Mouse (Mus musculus): ENCODE results near the gene Gigyf1.

The Gigyf1 gene

DNA sequence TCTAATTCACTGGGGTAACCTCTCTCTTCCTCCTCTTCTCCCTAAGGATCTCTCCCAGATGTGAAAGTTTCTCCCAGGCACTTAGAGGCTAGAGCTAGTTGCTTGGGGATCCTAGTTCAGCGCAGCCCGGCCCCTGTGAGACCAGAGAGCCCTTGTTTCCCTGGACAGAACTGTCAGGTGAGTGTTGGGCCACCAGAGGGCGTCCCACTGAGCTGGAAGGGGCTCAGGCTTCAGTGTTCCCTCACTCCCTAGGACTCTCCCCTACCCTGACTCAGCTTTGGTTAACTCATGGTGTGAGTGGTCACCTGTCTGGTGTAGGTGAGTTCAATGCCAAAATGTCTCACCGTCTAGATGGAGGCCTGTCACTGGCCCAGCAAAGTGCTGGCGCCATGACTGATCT lies at the start of gene Gigyf1:
Gene Gigyf1 (plus strand): TSS at position 113 of the 400 bp plus-strand sequence.
- DNase-seq = peak; percentile 47 to 70

DNA sequence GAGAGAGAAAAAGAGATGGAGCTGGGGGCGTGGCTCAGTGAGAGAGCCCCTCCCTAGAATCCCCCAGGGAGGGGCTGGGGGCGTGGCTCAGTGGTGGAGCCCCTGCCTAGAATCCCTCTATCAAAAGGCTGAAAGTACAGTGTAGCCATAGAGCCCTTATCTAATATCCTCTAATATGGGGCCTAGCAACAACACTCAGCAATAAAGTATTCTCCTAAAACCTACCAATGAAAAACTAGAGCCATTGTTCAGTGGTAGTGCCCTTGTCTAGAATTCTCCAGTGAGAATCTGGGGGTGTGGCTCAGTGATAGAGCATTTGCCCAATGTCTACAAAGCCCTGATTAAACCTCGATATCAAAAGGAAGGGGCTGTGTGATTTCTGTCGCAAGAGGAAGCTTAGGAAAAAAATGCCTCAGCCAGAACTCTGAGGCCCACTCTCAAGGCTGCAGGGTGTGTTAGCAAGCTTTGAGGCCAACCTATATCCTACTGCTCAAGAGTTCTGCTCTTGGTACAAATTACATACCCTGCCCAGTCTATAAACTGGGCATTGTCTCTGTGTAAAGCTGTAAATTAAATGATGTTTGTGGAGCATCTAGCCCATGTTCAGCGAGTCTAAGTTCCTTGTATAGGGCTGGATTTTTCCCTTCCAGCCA lies 46.0 kb upstream of the Gigyf1 start:
- DNase-seq = no peak

DNA sequence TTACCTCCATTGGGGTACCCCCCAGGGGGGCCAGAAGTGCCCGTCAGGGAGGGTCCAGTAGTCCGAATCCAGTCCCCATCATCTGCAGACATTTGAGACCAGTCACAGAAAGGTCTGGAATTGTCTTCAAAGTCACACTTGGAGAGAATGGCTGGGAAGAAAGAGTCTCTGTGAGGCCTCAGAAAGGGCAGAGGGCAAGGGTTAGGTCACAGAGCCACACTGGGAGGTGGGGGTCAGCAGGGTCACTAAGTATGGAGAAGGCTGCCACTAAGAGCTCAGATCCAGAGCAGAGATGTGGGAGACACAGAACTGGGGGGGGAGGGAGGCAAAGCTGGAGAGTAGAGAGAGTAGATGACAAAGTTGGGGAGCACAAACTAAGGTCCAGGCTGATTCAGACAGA lies 44.0 kb upstream of the Gigyf1 start:
- DNase-seq = no peak

DNA sequence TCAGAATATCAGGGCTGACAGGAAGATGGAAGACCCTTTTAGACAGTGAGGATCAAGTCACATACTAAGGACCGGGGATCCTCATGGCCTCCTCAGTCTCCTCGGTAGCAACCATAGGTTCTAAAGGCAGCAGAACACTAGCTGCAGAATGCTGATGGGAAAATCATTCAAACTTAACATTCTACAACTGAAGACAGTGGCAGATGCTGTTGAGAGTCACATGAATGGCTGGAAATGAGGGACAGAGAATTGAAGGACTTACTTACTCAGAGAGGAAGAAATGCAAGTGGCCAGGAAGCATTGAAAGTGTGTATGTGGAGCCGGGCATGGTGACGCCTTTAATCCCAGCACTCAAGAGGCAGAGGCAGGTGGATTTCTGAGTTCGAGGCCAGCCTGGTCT lies 41.4 kb upstream of the Gigyf1 start, which contains the start of gene Zan:
Gene Zan (minus strand): TSS at position 101 of the 400 bp plus-strand sequence.
- DNase-seq = no peak

DNA sequence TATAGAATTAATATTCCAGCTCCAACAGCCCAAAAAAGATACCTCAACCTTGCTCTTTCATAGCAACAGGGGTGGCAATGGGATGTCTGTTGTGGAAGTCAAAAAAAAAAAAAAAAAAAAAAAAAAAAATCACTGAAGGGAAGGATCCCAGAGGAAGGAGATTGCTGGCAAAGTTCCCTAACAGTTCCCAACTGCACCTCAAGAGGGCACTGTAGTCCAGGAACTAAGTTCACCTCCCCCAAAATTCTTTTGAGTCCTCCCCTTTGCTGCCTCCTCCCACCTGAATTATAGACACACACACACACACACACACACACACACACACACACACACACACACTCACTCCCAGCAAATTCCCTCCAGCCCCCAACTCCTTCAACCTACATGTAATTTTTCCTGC lies 37.2 kb upstream of the Gigyf1 start:
- DNase-seq = peak; percentile 86 to 91

DNA sequence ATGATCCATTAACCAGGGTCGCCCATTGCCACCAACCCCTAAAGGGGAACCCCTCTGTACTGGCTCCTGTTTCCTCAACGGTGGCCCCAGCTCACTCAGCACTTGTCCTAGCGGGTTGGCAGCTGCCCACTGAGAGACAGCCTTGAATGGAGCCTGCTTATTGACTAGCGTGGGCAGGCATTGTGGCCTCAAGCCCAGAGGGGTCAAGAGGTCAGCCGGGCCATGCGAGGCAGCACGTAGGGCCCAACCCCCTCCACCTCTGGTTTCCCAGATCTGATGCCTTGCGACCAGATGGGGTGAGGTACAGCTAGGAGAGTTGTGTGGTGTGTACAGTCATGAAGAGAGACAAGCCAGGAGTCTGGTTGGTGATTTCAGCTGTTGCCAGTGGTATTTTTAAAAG lies 36.5 kb upstream of the Gigyf1 start:
- DNase-seq = peak in 1 of 2 experiments; percentile 21

DNA sequence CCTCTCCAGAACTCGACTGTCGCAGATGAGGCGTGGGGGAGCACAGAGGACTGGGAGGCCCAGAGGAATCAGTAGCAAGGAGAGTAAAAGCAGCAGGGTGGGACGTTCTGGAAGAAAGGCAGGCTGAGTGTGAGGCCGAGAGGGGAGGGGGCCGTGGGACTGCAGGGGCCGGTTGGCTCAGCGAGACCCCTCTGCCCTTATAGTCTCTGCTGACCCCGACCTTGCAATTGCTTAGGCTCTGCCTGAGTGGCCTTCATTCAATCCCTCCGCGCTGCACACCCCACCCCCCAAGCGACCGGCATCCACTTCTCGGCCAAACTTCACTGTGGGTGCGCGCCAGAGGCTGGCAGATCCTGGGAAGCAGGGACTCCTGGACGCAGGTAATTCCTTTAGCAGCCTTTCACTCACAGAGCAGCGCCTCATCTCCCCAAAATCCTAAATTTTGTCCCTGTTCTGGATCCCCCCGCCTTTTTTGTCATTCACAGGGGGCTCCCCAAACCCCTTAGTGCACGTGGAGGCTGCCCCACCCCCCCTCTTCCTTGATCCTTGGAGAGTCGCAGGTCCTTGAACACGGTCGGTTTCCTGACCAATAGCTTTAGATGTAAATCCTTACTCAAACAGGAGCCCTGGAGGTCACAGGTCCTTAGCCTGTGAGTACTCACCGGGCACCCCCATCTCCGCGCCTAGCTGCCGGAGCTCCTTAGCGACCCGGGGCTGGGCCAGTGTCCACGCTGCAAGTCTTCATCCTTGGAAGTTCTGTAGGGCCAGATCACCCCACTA lies 33.1 kb upstream of the Gigyf1 start:
- DNase-seq = no peak

DNA sequence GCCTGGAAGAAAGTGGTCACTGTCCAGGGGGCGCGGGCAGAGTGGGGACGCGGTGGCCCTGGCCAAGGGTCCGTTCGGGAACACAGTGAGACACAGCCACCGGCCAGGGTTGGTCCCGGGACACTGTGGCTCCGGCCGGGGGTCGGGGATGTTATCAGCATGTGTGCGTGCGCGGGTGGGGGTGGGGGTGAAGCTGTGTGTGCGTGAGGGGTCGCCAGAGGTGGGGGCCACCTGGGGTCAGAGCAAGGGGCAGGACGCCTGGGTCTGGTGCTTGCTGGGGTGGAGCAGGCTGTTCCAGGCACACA lies 32.5 kb upstream of the Gigyf1 start:
- DNase-seq = no peak

DNA sequence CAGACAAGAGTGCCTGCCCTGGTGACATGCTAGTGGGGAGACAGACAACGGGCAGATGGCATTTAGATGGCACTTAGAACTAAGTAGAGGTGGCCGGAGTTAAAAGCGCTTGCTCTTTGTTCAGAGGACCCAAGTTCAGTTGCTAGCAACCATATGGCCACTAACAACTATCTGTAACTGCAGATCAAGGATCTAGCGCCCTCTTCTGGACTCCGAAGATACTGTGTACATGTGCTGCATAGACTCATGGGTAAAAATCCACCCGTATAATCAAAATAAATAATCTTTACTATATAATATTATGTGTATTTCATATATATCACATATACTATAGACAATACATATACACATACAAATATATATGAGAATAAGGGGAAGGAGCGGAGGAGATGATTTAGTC lies 30.7 kb upstream of the Gigyf1 start:
- DNase-seq = no peak

DNA sequence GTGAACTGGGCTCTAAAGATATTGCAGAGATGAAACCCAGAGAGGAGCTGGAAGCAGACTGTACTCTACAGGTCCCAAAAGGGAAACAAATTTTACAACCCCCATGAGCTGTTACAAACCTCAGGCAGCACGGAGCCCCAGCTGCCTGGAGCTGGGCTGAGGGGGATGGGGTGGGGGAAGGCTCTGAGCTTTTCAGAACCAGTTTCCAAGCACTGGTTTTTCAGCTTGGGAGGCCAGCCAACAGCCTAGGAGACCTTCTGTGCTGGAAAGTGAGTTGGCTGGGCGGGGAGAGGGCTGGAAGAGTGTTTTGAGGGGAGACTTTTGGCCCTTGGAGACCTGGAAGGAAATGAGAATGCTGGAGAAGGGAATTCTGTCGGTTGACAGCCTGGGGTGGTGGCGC lies 26.8 kb upstream of the Gigyf1 start:
- peak in 1 of 2 experiments; percentile 30 for DNase-seq

DNA sequence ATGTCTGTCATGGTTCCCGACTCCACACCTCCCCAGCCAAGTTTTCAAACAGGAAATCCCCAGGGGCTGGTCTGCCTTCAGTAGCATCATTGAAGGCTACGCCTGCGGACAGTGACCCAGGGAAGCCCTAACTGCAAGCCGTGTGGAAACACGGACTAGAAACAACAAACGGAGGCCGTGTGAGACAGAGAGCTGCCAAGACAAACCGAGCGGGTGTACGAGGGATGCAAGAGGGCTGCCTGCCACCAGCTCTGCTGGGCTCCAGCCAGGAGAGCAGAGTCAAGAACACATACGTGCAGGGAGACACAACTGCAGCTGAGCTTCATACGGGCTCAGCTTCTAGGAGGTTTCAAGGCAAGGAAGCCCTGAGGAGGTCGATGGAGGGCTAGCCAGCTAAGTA lies 24.5 kb upstream of the Gigyf1 start:
- no peak for DNase-seq

DNA sequence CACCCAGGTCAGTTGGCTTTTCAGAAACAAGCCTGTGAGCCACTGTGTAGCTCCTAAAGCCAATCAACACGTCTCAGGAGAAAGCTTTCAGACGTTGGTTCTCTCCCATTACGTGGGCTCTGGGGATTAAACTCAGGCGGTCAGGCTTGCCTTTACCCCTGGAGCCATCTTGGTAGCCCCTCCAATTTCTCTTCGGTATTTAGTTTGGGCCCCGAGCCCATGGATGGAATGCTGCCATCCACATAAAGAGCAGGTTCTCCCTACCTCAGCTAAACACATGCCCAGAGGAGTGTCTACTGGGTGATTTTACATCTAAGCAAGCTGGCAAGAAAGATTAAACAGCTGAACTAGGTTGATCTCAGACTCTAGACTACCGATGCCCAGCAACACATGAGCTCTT lies 18.2 kb upstream of the Gigyf1 start:
- no peak for DNase-seq

DNA sequence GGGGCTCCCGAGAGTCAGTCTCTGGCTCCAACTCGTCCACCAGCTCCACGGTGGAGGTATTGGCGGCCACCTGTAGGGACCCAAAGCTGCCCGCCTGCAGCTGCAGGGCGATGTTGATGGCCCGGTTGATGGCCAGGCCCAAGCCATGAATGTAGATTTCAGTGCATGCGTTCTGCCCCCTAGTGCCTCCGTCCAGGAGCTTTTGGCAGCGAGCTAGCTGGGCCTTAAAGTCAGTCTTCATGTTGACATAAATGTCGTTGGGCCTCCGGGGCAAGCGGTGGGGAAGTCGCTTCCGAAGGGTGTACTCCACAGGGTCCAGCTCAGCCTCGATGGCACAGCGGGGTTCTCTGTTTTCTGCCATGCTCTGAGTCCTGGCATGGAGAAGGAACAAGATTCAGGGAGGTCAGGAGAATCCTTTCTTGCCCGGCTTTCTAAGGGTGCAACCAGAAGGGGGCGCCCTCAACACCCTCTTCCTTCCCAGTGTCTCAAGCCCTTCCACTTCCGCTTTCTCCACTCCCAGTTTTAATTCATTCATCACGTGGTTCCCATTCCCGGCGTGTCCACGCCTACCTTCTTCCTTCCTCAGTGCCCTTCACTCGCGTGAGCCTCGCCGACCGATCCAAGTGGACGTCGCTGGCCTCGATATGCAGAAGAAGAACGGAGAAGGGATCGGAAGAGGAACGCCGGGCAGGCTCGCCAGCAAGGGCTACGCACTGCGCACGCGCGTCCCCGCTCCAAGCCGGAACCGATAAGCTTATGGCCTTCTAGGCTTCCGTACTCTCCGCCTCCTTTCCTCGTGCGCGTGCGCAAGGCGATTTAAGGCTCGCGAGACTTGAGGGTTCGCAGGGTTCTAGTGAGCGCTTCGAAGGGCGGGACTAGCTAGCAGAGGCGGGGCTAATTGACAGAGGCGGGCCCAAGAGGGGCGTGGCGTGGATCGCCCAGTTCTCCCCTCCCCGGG lies 16.4 kb upstream of the Gigyf1 start, which contains the start of gene Pop7:
Gene Pop7 (minus strand): TSS at position 810 of the 958 bp plus-strand sequence.
- peak; percentile 99 to 100 for DNase-seq

DNA sequence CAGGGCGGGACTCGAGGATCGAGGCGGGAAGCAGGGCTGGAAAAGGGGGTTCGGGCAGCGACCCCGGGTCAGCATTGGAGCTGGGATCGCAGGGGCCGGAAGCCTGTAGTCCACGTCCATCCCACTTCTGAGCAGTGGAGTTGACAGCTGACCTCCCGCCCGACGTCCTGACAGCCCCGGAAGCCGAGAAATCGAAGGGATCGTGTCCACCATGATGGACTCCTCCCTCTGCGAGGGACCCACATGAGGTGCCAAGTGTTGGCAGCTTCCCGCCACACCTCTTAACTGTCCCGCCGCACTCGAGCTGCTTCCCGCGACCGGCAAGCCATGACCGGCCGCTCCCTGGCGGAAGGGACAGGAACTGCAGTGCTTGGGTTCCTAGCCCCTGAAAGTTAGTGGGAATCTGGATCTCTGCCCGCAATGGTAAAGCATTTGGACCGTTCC lies 15.7 kb upstream of the Gigyf1 start:
- peak in 1 of 2 experiments; percentile 92 for DNase-seq

DNA sequence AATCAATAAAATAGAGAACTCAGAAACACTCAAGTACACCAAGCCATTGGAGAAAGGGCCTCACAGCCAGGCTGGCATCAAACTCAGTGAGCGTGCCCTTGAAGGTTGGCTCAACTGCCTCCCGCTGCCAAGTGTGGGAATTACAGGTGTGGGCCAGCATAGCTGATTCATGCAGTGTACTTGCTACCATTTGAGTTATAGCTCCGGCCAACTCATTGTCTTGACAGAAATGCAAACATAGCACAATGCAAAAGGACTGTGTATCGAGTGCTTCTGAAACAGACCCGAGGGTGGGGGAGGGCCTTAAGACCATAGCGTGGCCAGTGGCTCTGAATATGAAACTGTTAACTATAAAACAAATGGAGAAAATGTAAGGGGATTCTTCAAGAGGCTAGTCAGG lies 14.3 kb upstream of the Gigyf1 start:
- no peak for DNase-seq

DNA sequence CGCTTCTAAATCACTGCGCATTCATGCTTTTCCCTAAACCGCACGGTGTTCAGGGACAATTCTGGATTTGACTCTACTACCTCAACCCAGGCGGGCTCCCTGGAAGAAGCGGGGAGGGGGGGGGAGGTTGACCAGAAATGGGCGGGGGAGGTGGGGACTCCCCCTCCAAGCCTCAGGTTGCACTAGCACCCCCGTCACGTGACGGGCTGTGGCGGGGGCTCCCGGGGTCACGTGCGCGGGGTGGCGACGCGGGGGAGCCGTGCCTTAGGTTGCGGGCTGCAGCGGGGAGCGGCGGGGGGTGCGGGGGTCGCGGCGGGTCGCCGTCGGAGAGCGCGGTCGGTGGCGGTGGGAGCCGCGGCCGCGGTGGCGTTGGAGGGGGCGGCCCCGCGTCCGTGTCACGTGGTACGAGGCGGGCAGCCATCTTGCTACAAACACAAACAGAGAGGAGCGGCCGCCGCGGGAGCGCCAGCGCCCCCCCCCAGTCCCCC lies 8.3 kb upstream of the Gigyf1 start:
- DNase-seq = peak; percentile 89 to 92

DNA sequence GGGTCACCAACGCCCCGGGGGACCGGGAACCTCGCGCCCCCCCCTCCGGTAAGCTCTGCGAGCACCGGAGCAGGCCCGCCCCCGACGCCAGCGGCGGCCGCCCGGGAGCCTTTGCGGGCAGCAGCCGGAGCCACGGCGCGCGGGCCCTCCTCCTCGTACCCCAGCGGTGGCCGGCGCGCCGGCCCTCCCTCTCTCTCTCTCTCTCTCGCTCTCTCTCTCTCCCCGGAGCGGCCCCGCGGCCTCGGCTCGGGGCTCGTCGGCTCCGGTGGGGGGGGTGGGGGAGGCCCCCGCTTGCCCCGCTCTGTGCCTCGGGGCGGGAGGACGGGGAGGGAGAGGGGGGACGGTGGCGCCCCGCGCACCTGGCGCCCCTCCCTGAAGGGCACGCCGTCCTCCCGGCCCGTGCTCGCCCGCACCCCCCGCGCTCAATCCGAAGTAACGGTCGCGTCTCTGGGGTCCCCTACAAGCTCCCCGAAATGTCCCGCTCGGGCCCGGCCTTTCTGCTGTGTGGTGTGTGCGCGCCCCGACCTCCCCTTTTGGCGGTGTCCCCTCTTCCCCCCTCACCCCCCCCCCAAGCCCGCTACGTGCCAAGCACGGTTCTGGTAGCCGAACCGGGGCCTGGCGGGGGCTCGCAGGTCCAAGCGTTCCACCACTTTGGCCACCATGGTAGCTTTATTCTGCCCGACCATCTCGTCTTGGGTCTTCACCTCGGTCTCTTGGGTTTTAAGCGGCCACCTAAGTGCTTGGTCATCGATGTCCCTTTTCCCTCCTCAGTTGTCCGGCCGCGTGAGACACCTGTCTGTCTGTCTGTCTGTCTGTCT lies 7.6 kb upstream of the Gigyf1 start:
- DNase-seq = peak; percentile 48 to 58

DNA sequence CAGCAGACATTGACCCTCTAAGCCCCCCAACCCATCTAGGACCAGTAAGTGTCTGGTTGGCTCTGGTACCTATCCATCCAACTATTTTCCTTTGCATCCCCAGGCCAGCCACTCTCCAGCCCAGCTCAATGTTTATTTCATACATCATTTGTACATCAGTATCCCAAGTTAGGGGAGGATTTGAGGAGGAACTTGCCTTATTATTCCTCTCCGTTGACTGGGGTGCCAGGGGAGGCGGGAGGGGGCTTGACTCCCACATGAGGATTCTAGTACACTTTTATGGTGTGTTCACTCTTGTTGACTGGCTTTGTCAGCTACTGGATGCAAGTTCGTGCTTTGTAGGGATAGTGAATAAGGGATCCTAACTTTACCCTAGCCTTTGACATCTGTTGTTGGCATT lies 6.6 kb upstream of the Gigyf1 start:
- DNase-seq = no peak

DNA sequence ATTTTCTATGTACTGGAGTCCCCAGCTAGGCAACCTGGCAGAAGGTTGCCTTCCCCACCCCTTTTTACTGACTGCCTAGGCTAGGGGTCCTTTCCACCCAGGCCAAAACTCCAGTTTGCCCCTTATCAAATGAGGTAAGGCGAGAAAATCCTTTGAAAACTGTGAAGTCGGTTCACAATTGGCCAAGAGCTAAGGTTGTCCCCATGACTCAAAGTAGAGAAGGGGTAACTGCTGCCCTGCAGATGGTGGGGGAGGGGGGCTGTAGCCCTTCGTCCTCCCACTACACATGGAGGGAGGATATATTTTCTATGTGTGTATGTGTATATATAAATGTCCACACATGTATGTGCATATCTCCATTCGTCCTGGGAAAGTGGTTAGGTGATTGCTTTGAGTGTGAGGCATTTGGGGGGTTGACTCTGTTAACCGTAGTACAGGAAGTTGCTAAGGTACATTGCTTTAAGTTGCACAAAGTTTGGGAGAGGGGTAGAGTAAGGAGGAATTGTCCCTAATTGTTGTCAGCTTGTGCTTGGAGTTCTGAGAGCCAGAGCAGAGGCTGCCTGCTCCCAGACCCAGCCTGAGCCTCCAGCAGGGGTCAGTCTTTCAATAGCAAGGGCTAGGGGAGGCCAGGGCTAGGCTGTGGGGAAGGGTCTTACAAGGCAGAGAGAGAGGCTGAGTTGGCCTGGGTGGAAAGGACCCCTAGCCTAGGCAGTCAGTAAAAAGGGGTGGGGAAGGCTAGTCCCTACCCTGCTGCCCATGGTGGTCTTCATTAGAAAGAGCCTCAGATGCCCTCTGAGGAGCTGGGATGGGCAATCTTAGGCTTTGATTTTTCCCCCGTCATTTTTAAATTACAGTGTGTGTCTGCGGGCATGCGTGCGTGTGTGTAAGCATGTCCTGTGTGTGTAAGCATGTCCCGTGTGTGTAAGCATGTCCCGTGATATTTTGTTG lies 5.2 kb upstream of the Gigyf1 start:
- peak; percentile 32 to 68 for DNase-seq

DNA sequence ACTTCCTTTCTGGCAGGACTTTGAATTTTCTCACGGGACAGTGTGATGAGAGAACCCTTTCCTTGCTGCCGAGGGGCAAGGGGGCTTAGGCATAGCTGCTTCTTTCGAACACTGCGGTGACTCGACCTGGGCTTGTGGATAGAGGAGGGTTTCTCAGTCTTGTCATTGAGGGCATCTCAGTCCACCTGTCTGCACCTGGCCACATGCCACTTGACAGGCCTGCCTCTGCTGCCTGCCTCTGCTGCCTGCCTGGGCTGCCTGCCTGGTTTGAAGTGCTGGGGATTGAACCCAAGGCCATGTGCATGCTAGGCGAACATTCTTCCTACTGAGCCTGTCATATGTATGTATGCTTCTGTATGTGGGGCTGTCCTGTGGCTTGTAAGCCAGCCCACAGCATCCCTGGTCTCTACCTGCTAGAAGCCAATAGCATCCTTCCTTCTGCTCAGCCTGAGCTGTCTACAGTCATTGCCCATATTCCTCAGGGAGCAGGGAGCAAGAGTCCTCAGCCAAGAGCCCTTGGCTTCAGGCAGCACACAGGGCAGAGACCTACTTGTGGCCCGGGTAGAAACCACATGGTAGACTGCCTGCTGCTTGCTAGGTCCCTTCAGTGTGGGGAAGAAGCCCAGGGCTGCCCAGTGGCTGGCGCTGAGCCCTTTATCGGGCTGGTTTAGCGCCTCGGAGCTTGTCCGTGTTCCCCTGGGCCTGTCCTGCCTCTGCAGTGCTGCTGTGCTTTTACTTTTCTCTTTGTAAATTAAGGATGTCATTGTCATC lies 4.2 kb upstream of the Gigyf1 start:
- peak; percentile 59 to 79 for DNase-seq
